Mouse (Mus musculus) myocyte (in vitro differentiated cells): ENCODE data around the gene Grb10. TPM values are rescaled to one million over a fixed set of nuclear protein-coding genes. Genes with fewer than 3 reads are reported as not detected.

Experiments used
- H3K27me3 ChIP-seq: one replicate; pipeline ENCODE4 v1.6.1; 2011; ENCODE audit not compliant: control insufficient read depth, insufficient read depth, insufficient read length
- H3K36me3 ChIP-seq: one replicate; pipeline ENCODE4 v1.6.1; 2011; ENCODE audit not compliant: control insufficient read depth, insufficient read depth
- H3K4me2 ChIP-seq: one replicate; pipeline ENCODE4 v1.6.1; 2011; ENCODE audit warnings: low read depth, control low read depth
- H3K4me3 ChIP-seq: one replicate; pipeline ENCODE4 v1.5.1; 2011; ENCODE audit warnings: mild to moderate bottlenecking, control low read depth, moderate library complexity
- H3K79me2 ChIP-seq: one replicate; pipeline ENCODE4 v1.6.1; 2011; ENCODE audit not compliant: control insufficient read depth, insufficient read depth
- H3ac ChIP-seq: one replicate; pipeline ENCODE4 v1.6.1; 2011; ENCODE audit not compliant: control insufficient read depth, insufficient read length
- CEBPB ChIP-seq: IDR thresholded peaks from 2 replicates; pipeline ENCODE4 v1.6.1; 2011; ENCODE audit warnings: mild to moderate bottlenecking, moderate library complexity; ENCODE audit not compliant: poor library complexity, insufficient read depth, severe bottlenecking
- E2F4 ChIP-seq: IDR thresholded peaks from one replicate; pipeline ENCODE4 v1.6.1; 2011; ENCODE audit warnings: mild to moderate bottlenecking, control low read depth, moderate library complexity; ENCODE audit not compliant: insufficient read depth
- MAX ChIP-seq: IDR thresholded peaks from one replicate; pipeline ENCODE4 v1.6.1; 2011; ENCODE audit warnings: low read depth, mild to moderate bottlenecking, control low read depth
- MYOD1 ChIP-seq, 3 experiments: IDR thresholded peaks; one replicate each; pipeline ENCODE4 v1.6.1; 2011; ENCODE audit warnings: control low read depth in 2 of 3, low read depth in 2 of 3, mild to moderate bottlenecking in 2 of 3, moderate library complexity in 1 of 3; ENCODE audit not compliant: insufficient read length in 2 of 3, control insufficient read depth in 1 of 3
- MYOG ChIP-seq, 3 experiments: IDR thresholded peaks; one replicate each; pipeline ENCODE4 v1.6.1; 2011; ENCODE audit warnings: control low read depth in 2 of 3, low read depth in 2 of 3, mild to moderate bottlenecking in 2 of 3; ENCODE audit not compliant: insufficient read length in 2 of 3, control insufficient read depth in 1 of 3, insufficient read depth in 1 of 3
- POLR2A ChIP-seq: IDR thresholded peaks from one replicate; pipeline ENCODE4 v1.6.1; 2011; ENCODE audit warnings: low read depth, mild to moderate bottlenecking, control low read depth, moderate library complexity; ENCODE audit not compliant: insufficient read length
- POLR2AphosphoS2 ChIP-seq: IDR thresholded peaks from one replicate; pipeline ENCODE4 v1.6.1; 2011; ENCODE audit warnings: low read depth, control low read depth; ENCODE audit not compliant: insufficient read length
- REST ChIP-seq: IDR thresholded peaks from one replicate; pipeline ENCODE4 v1.6.1; 2011; ENCODE audit warnings: mild to moderate bottlenecking, control low read depth, moderate library complexity; ENCODE audit not compliant: insufficient read depth, insufficient read length
- SRF ChIP-seq: IDR thresholded peaks from one replicate; pipeline ENCODE4 v1.6.1; 2011; ENCODE audit warnings: low read depth; ENCODE audit not compliant: control insufficient read depth, insufficient read length
- TCF12 ChIP-seq: IDR thresholded peaks from one replicate; pipeline ENCODE4 v1.6.1; 2011; ENCODE audit warnings: mild to moderate bottlenecking, control low read depth; ENCODE audit not compliant: poor library complexity, insufficient read depth, severe bottlenecking
- TCF3 ChIP-seq: IDR thresholded peaks from one replicate; pipeline ENCODE4 v1.6.1; 2011; ENCODE audit warnings: low read depth, control low read depth; ENCODE audit not compliant: insufficient read length
- USF1 ChIP-seq: IDR thresholded peaks from one replicate; pipeline ENCODE4 v1.6.1; 2011; ENCODE audit warnings: low read depth, mild to moderate bottlenecking, control low read depth, moderate library complexity
- polyA plus RNA-seq: library from polyadenylated mRNA; unstranded; fragments of >200 nt; fragmentation: generic; extraction: Trizol; gene quantifications from one replicate; pipeline ENCODE4 v1.2.1, GENCODE M21; 2012; ENCODE audit warnings: missing spikeins

The Grb10 gene
- polyA plus RNA-seq, 1 experiment: 0.59 TPM

DNA sequence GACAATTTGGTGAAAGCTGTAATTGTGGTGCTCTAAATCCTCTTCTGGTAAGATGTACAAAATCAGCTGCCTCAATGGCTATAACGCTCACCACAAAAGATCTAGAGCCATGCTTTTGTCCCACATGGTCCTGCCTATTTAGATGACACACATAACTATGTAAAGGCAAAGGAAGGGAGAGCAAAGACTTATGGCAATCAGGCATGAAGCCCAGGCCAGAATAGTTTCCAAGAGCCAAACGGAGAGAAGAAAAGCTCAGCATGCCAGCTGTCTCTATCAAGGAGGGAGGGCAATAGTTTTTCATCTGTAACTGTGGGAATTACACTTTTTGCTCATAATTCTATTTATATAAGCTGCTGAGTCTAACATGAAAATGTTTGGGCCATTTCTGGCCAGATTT is 45.3 kb downstream of the Grb10 start:
- Histone ChIP-seq H3K4me3 (no peak overlapping the region), H3K27me3 (peaks cover 6% of the 10 kb centered on the region), H3K36me3 (no peaks in the 10 kb centered on the region), H3K79me2 (no peaks in the 10 kb centered on the region), H3K4me2 (no peak overlapping the region), H3ac (no peak overlapping the region)
- TF ChIP-seq MYOD1 (IDR thresholded peaks at IDR 0.05; ENCODE audit: control insufficient read depth in 1 of 3, insufficient read length in 2 of 3, low read depth in 2 of 3) (no peak), REST (no peak), MAX (no peak), POLR2A (no peak), MYOG (IDR thresholded peaks at IDR 0.05; ENCODE audit: control insufficient read depth in 1 of 3, insufficient read depth in 1 of 3, insufficient read length in 2 of 3, low read depth in 2 of 3) (no peak), TCF12 (no peak), SRF (no peak), E2F4 (no peak)

DNA sequence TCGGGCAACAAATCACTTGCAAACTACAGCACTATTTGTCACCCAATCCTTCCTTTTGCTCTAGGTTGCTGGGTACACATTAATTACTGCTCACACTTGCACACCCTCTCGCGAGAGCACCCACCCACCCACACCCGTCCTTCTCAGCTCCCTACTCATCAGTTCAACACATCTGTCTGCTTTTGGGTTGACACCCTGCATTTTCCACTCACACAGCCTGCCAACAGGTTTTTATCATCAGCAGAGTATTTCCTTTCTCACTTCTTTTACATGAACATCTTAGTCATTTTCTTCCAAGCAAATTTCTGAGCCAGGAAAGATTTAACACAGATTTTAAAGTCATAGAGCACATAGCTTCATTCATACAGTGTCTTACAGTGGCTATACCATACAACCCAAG is 48.6 kb downstream of the Grb10 start:
- Histone ChIP-seq H3ac (no peak overlapping the region), H3K36me3 (no peaks in the 10 kb centered on the region), H3K4me2 (no peak overlapping the region), H3K27me3 (peaks cover 6% of the 10 kb centered on the region), H3K4me3 (no peak overlapping the region), H3K79me2 (no peaks in the 10 kb centered on the region)
- TF ChIP-seq TCF12: no peak
- no peak for TF ChIP-seq SRF
- no peak for TF ChIP-seq TCF3
- no peak for TF ChIP-seq REST
- TF ChIP-seq MYOG (IDR thresholded peaks at IDR 0.05; ENCODE audit: control insufficient read depth in 1 of 3, insufficient read depth in 1 of 3, insufficient read length in 2 of 3, low read depth in 2 of 3): no peak
- TF ChIP-seq MAX: no peak
- TF ChIP-seq CEBPB: no peak
- no peak for TF ChIP-seq E2F4

DNA sequence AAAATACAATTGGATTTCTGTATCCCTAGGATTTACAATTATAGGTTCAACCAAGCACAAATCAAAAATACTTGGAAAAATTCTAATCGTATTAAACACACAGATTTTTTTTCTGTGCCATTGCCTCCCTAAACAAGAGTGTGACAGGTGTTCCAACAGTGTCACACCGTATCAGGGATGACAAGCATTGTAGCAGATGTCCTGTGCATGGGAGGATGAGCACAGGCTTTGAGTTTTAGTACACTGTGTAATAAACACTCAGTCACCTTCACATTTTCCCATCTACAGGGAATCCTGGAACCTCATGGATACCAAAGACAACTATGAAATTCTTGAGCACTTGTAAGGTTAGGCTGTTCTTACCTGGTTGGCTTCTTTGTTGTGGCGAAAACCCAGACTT is 51.2 kb downstream of the Grb10 start:
- Histone ChIP-seq H3K4me2 (no peak overlapping the region), H3K36me3 (no peaks in the 10 kb centered on the region), H3K4me3 (no peak overlapping the region), H3K79me2 (no peaks in the 10 kb centered on the region), H3ac (no peak overlapping the region), H3K27me3 (no peaks in the 10 kb centered on the region)
- TF ChIP-seq SRF: no peak
- TF ChIP-seq TCF3: no peak
- no peak for TF ChIP-seq TCF12
- no peak for TF ChIP-seq REST
- no peak for TF ChIP-seq E2F4
- TF ChIP-seq MAX: no peak
- no peak for TF ChIP-seq POLR2AphosphoS2
- TF ChIP-seq USF1: no peak
- no peak for TF ChIP-seq MYOG (IDR thresholded peaks at IDR 0.05; ENCODE audit: control insufficient read depth in 1 of 3, insufficient read depth in 1 of 3, insufficient read length in 2 of 3, low read depth in 2 of 3)
- no peak for TF ChIP-seq MYOD1 (IDR thresholded peaks at IDR 0.05; ENCODE audit: control insufficient read depth in 1 of 3, insufficient read length in 2 of 3, low read depth in 2 of 3)
- TF ChIP-seq POLR2A: no peak
- TF ChIP-seq CEBPB: no peak

DNA sequence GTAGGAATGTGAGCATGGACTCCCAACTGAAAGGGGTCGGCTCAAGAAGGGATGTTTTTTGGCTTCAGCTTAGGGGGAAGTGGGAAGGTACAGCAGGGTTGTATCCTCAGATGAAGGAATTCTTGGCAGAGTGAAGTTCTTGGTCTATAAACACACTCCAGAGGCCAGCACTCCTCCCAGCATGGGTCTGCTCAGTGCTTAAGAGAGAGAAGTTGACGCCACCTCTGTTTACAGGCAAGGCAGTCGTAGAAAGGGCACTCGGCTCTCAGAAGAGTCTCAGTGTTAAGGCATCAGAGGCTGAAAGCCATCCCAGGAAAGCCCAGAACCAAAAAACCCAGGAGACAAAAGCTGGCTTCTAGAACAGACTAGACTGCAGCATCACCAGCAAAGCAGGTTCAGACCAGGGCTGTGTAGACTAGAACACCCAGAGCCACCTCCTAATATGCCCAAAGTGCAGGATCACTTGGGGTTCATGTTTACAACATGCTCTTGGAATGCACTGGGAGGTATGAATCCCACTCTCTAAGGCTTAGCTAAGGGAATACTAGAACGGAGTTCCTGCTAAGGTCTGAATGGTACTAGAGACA is 59.8 kb downstream of the Grb10 start:
- H3K4me3 ChIP-seq: no peak overlapping the region
- TF ChIP-seq REST: no peak
- no peak for TF ChIP-seq TCF3
- no peak for TF ChIP-seq TCF12
- no peak for TF ChIP-seq CEBPB
- no peak for TF ChIP-seq POLR2A
- TF ChIP-seq USF1: no peak
- no peak for TF ChIP-seq MYOG (IDR thresholded peaks at IDR 0.05; ENCODE audit: control insufficient read depth in 1 of 3, insufficient read depth in 1 of 3, insufficient read length in 2 of 3, low read depth in 2 of 3)
- no peak for TF ChIP-seq MAX
- no peak for TF ChIP-seq MYOD1 (IDR thresholded peaks at IDR 0.05; ENCODE audit: control insufficient read depth in 1 of 3, insufficient read length in 2 of 3, low read depth in 2 of 3)
- no peak for TF ChIP-seq SRF
- no peak for TF ChIP-seq E2F4
- no peak for TF ChIP-seq POLR2AphosphoS2
- H3K79me2 ChIP-seq: no peaks in the 10 kb centered on the region
- peaks cover 6% of the 10 kb centered on the region for H3K27me3 ChIP-seq
- no peak overlapping the region for H3ac ChIP-seq
- no peak overlapping the region for H3K4me2 ChIP-seq
- no peaks in the 10 kb centered on the region for H3K36me3 ChIP-seq
